Mouse (Mus musculus) ES-Bruce4 (cell line): Measurements from ENCODE around the gene Vmn1r30. TPM values are rescaled to one million over a fixed set of nuclear protein-coding genes. Genes with fewer than 3 reads are reported as not detected.

Experiments
- H3K27ac ChIP-seq: 2 replicates; pipeline ENCODE4 v1.5.1; 2012; ENCODE audit warnings: low read length, inconsistent platforms; ENCODE audit not compliant: insufficient read depth
- H3K27me3 ChIP-seq: 2 replicates; pipeline ENCODE4 v1.6.1; 2012; ENCODE audit warnings: mild to moderate bottlenecking, low read length, inconsistent platforms; ENCODE audit not compliant: control insufficient read depth, poor library complexity, insufficient read depth, severe bottlenecking
- H3K36me3 ChIP-seq: 2 replicates; pipeline ENCODE4 v1.6.1; 2012; ENCODE audit warnings: inconsistent platforms, mild to moderate bottlenecking, low read length, moderate library complexity; ENCODE audit not compliant: control insufficient read depth, poor library complexity, insufficient read depth, severe bottlenecking
- H3K4me1 ChIP-seq: one replicate; pipeline ENCODE4 v1.8.1; 2011; ENCODE audit warnings: low read length; ENCODE audit not compliant: control insufficient read depth, insufficient read depth
- H3K4me3 ChIP-seq: 2 replicates; pipeline ENCODE4 v1.5.1; 2011; ENCODE audit warnings: low read depth, mild to moderate bottlenecking, low read length
- H3K9ac ChIP-seq: 2 replicates; pipeline ENCODE4 v1.6.1; 2012; ENCODE audit warnings: low read depth, mild to moderate bottlenecking, inconsistent platforms; ENCODE audit not compliant: poor library complexity, severe bottlenecking
- H3K9me3 ChIP-seq: replicated peaks from 2 replicates; pipeline ENCODE4 v1.6.1; 2012; ENCODE audit warnings: mild to moderate bottlenecking, low read length, inconsistent platforms; ENCODE audit not compliant: control insufficient read depth, poor library complexity, insufficient read depth, severe bottlenecking
- CTCF ChIP-seq: IDR thresholded peaks from one replicate; pipeline ENCODE4 v1.8.1; 2011; ENCODE audit warnings: low read depth, low read length
- EP300 ChIP-seq: IDR thresholded peaks from 2 replicates; pipeline ENCODE4 v1.6.1; 2011; ENCODE audit warnings: low read depth, low read length; ENCODE audit not compliant: insufficient read depth
- POLR2A ChIP-seq: IDR thresholded peaks from one replicate; pipeline ENCODE4 v1.8.1; 2011; ENCODE audit warnings: low read length; ENCODE audit not compliant: insufficient read depth
- polyA plus RNA-seq: library from polyadenylated mRNA; stranded (reverse); fragments of >200 nt; gene quantifications from 2 replicates; pipeline ENCODE4 v1.2.4, GENCODE M21; 2011; ENCODE audit warnings: low read depth; ENCODE audit not compliant: missing spikeins, insufficient read depth, insufficient read length

The Vmn1r30 gene
- polyA plus RNA-seq, result not detected in 2 replicates

DNA sequence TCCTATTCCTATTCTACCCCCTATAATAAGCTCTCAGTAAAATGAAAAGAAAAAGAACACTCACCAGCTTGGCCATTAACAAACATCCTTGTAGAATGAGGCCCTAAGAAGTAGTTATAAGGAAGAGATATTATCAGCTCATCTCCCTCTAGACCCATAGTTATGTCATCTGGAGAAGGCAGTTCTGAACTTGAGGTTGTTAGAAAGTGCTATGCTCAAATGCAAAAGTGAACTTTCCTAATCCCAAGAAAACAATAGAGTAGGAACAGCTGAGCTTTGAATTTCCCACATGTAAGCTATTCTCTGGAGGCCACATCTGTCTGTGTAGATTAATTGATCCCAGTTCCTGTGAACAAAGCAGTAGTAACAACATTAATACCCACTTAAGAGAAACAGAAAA is at the start of gene Vmn1r30:
TSS of gene Vmn1r30 (minus strand) at position 101 of the 400 bp plus-strand sequence.
- Histone ChIP-seq H3K27ac (no peak within 1 kb of the TSS), H3K9ac (no peak within 1 kb of the TSS), H3K4me3 (no peak within 1 kb of the TSS), H3K4me1 (no peaks in the 10 kb centered on the region), H3K36me3 (no peaks in the 10 kb centered on the region), H3K27me3 (no peaks in the 10 kb centered on the region), H3K9me3 (peaks cover 3% of the 10 kb centered on the region; the same call in 1 of the 2 replicates)
- no peak for TF ChIP-seq POLR2A
- TF ChIP-seq CTCF, result no peak
- no peak for TF ChIP-seq EP300

DNA sequence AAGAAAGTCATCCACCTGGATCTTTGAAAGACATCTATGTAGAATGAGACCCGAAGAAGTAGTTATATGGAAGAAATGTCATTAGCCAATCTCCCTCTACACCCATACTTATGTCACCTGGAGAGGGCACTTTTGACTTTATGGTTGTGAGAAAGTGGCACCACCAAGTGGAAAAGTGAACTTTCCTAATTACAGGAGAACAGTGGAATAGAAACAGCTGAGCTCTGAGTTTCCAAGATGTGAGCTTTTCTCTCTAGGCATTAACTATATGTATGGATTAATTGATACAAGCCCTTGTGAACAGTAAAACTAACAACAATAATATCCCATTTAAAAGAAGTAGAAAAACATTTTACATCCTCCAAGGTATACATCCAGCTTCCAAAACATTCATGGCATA is 32.0 kb upstream of the Vmn1r30 start, which contains the start of gene Vmn1r31:
TSS of gene Vmn1r31 (minus strand) at position 101 of the 400 bp plus-strand sequence.
- no peak within 1 kb of the TSS for H3K9ac ChIP-seq
- H3K36me3 ChIP-seq, result no peaks in the 10 kb centered on the region
- H3K27ac ChIP-seq, result no peak within 1 kb of the TSS
- no peaks in the 10 kb centered on the region for H3K9me3 ChIP-seq
- H3K27me3 ChIP-seq, result no peaks in the 10 kb centered on the region
- H3K4me3 ChIP-seq, result no peak within 1 kb of the TSS
- no peak for TF ChIP-seq EP300
- no peak for TF ChIP-seq CTCF
- TF ChIP-seq POLR2A, result no peak
- H3K4me1 ChIP-seq, result no peaks in the 10 kb centered on the region

Other genes with a start within 250 kb of the Vmn1r30 start
- not detected in 2 replicates for gene Vmn1r27, start 224.6 kb downstream of the Vmn1r30 start, polyA plus RNA-seq
- gene Vmn1r28, start 181.3 kb downstream of the Vmn1r30 start, polyA plus RNA-seq, result not detected in 2 replicates
- not detected in 2 replicates for gene Vmn1r29, start 141.8 kb downstream of the Vmn1r30 start, polyA plus RNA-seq
- not detected in 2 replicates for gene Vmn1r31, start 31.9 kb upstream of the Vmn1r30 start, polyA plus RNA-seq
- gene Abcg2, start 141.1 kb upstream of the Vmn1r30 start, polyA plus RNA-seq, result 62.7 and 71.8 TPM in 2 replicates